Mouse (Mus musculus) lung, postnatal 0 days (tissue): ENCODE results near the gene Cep83.

Experiments used
- CTCF ChIP-seq: IDR thresholded peaks from 2 replicates; pipeline ENCODE4 v1.5.1; 2016; ENCODE audit warnings: antibody characterized with exemption, mild to moderate bottlenecking
- EP300 ChIP-seq: IDR thresholded peaks from 2 replicates; pipeline ENCODE4 v1.6.1; 2016; ENCODE audit warnings: antibody characterized with exemption, mild to moderate bottlenecking, control low read depth

DNA sequence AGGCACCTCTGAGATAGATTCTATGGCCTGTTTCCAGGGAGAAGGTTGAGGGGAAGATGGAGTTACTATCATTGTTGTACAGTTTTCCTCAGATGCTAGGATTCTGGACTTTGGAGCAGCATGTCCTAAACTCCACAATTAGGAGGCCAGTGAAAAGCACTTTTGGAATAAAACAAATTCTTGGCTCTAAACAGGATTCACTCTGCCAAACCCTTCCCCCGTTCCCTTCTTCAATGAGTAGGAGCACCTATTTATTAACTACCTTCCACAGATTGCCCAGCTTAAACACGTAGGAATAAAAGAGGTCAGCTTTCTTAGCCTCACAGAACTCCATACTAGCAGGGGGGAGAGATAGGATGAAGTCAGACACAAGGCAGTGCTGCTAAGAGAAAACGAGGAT, 24.4 kb upstream of the Cep83 start:
- TF ChIP-seq CTCF (no peak), EP300 (no peak)
